Mouse (Mus musculus) forebrain, embryonic 12.5 days (tissue): ENCODE results near the gene Pogk. TPM values are rescaled to one million over a fixed set of nuclear protein-coding genes. Genes with fewer than 3 reads are reported as not detected.

ENCODE experiments used
- ATAC-seq: fragments of 200-750 bp; cut with Nextera tagmentation; 2 replicates; pipeline ENCODE4 v1.8.0; 2017; ENCODE audit warnings: moderate TSS enrichment; ENCODE audit not compliant: low FRiP score
- H3K27ac ChIP-seq: fragments of 300-500 bp; sonication (generic); 2 replicates; pipeline ENCODE4 v1.5.1; 2016; ENCODE audit warnings: mild to moderate bottlenecking
- H3K27me3 ChIP-seq: fragments of 300-500 bp; sonication (generic); 2 replicates; pipeline ENCODE4 v1.6.1; 2016; ENCODE audit warnings: mild to moderate bottlenecking
- H3K36me3 ChIP-seq: fragments of 300-500 bp; sonication (generic); replicated peaks from 2 replicates; pipeline ENCODE4 v1.6.1; 2016; ENCODE audit warnings: mild to moderate bottlenecking
- H3K4me1 ChIP-seq: fragments of 300-500 bp; sonication (generic); 2 replicates; pipeline ENCODE4 v1.6.1; 2016
- H3K4me2 ChIP-seq: fragments of 300-500 bp; sonication (generic); 2 replicates; pipeline ENCODE4 v1.6.1; 2016; ENCODE audit warnings: mild to moderate bottlenecking, moderate library complexity
- H3K4me3 ChIP-seq: fragments of 300-500 bp; sonication (generic); replicated peaks from 2 replicates; pipeline ENCODE4 v1.5.1; 2016; ENCODE audit warnings: mild to moderate bottlenecking
- H3K9ac ChIP-seq: fragments of 300-500 bp; sonication (generic); 2 replicates; pipeline ENCODE4 v1.6.1; 2016; ENCODE audit warnings: mild to moderate bottlenecking
- H3K9me3 ChIP-seq: fragments of 300-500 bp; sonication (generic); 2 replicates; pipeline ENCODE4 v1.6.1; 2016
- WGBS: fragments of 180-500 bp; shearing (Covaris S2); methylation state at CpG from one replicate; pipeline ENCODE4 v1.1.7; 2016; 5-methylcytosine and 5-hydroxymethylcytosine counted together
- polyA plus RNA-seq: library from polyadenylated mRNA; unstranded; fragments of >200 nt; fragmentation: Nextera tagmentation; extraction: Ambion mirVana; gene quantifications from 2 replicates; pipeline ENCODE4 v1.2.1, GENCODE M21; 2016

Gene Pogk
- polyA plus RNA-seq, 1 experiment from 2014 or later, result 51.7 TPM

- H3K36me3 ChIP-seq, result no peaks in the 10 kb centered on the region
- no peak overlapping the region for H3K27ac ChIP-seq
- 55% methylated on average over 5 of the region's 5 CpGs for WGBS
- no peaks in the 10 kb centered on the region for H3K27me3 ChIP-seq
- H3K4me2 ChIP-seq, result no peak overlapping the region
- ATAC-seq, result no peak
- H3K4me1 ChIP-seq, result peaks cover 7% of the 10 kb centered on the region
- H3K4me3 ChIP-seq, result no peak overlapping the region
- H3K9me3 ChIP-seq, result no peaks in the 10 kb centered on the region
- H3K9ac ChIP-seq, result no peak overlapping the region
Measured at GRCm38 (mm10) chr1:166343586-166343985, 66.1 kb downstream of the Pogk start.

- H3K9me3 ChIP-seq, result no peaks in the 10 kb centered on the region
- H3K27ac ChIP-seq, result no peak overlapping the region
- 83% methylated on average over 1 of the region's 1 CpGs for WGBS
- H3K36me3 ChIP-seq, result no peaks in the 10 kb centered on the region
- no peak for ATAC-seq
- H3K9ac ChIP-seq, result no peak overlapping the region
- no peak overlapping the region for H3K4me2 ChIP-seq
- H3K27me3 ChIP-seq, result no peaks in the 10 kb centered on the region
- peaks cover 7% of the 10 kb centered on the region for H3K4me1 ChIP-seq
- no peak overlapping the region for H3K4me3 ChIP-seq
Measured at GRCm38 (mm10) chr1:166342539-166342938, 67.1 kb downstream of the Pogk start.

- no peak overlapping the region for H3K27ac ChIP-seq
- H3K36me3 ChIP-seq, result no peaks in the 10 kb centered on the region
- ATAC-seq, result no peak
- no peak overlapping the region for H3K4me3 ChIP-seq
- H3K27me3 ChIP-seq, result no peaks in the 10 kb centered on the region
- peaks cover 7% of the 10 kb centered on the region for H3K4me1 ChIP-seq
- WGBS, result 72% methylated on average over 2 of the region's 2 CpGs
- H3K9me3 ChIP-seq, result no peaks in the 10 kb centered on the region
- H3K4me2 ChIP-seq, result no peak overlapping the region
- H3K9ac ChIP-seq, result no peak overlapping the region
Measured at GRCm38 (mm10) chr1:166342060-166342459, 67.6 kb downstream of the Pogk start.

- no peaks in the 10 kb centered on the region for H3K36me3 ChIP-seq
- no peaks in the 10 kb centered on the region for H3K9me3 ChIP-seq
- no peak for ATAC-seq
- H3K4me3 ChIP-seq, result no peak overlapping the region
- peaks cover under 1% of the 10 kb centered on the region; the same call in 1 of the 2 replicates for H3K4me1 ChIP-seq
- H3K27me3 ChIP-seq, result no peaks in the 10 kb centered on the region
- H3K27ac ChIP-seq, result no peak overlapping the region
- H3K4me2 ChIP-seq, result no peak overlapping the region
- WGBS, result 92% methylated on average over 6 of the region's 6 CpGs
- no peak overlapping the region for H3K9ac ChIP-seq
Measured at GRCm38 (mm10) chr1:166339110-166339509, 70.6 kb downstream of the Pogk start.

Other genes starting within 250 kb of the Pogk start
- not detected in 2 replicates for gene Mael, start 171.1 kb downstream of the Pogk start, polyA plus RNA-seq
- 8.4 and 10.2 TPM in 2 replicates for gene Ildr2, start 155.7 kb downstream of the Pogk start, polyA plus RNA-seq
- gene Tada1, start 30.8 kb downstream of the Pogk start, polyA plus RNA-seq, result 63.0 and 66.7 TPM in 2 replicates
- not detected in 2 replicates for gene Gm4846, start 87.7 kb upstream of the Pogk start, polyA plus RNA-seq
- gene Gm4847, start 237.8 kb upstream of the Pogk start, polyA plus RNA-seq, result not detected in 2 replicates